11 mouse cellular contexts compared by ENCODE assay signal in genomic region chr9:35018056-35018455, GRCm38 (mm10).
DNase-seq lines count a peak whose midpoint lies in the region; ATAC-seq lines count a peak whose summit lies in the region.
"Had no signal": no experiment of that assay in that cellular context is flagged by ENCODE, and none has a peak within 500 bp of the region (broad histone marks: within the 10 kb centered on the region; RNA-seq: fewer than 3 reads in every experiment).

No protein-coding gene starts in this region.

- no peaks in the 10 kb centered on the region for H3K9me3 ChIP-seq in heart, embryonic 11.5 days (replicated peaks; ENCODE audit: control insufficient read depth, low read length)
- no peaks in the 10 kb centered on the region for H3K9me3 ChIP-seq in hindbrain, embryonic 16.5 days (ENCODE audit: control insufficient read depth, low read length)
- H3K9me3 ChIP-seq: embryonic facial prominence, embryonic 15.5 days; liver, embryonic 12.5 days had no signal

- ATAC-seq in heart, embryonic 11.5 days (replicated peaks; ENCODE audit: insufficient number of reproducible peaks, low FRiP score, low TSS enrichment): no peak
- 0 out of 2 replicates have a peak, but pooled peaks have one; percentile 11 for ATAC-seq in common myeloid progenitor, adult 5-6 weeks (replicated peaks; ENCODE audit: low read depth, poor library complexity, severe bottlenecking)
- peak; percentile 13; the same call in 1 of the 2 replicates for ATAC-seq in hindbrain, embryonic 16.5 days
- ATAC-seq: liver, embryonic 12.5 days had no signal

- H3K27ac ChIP-seq in heart, embryonic 11.5 days (ENCODE audit: low read depth, low read length): no peak overlapping the region
- no peak overlapping the region for H3K27ac ChIP-seq in hindbrain, embryonic 16.5 days (ENCODE audit: low read depth, low read length)
- H3K27ac ChIP-seq: embryonic facial prominence, embryonic 15.5 days; liver, embryonic 12.5 days had no signal

- intact Hi-C loops in left cerebral cortex, postnatal 4 days (cut with DNase I): loop anchor here (5.0 to 10.0 kb wide), 3 partner anchors 253 to 1756 kb away; partner anchors contain the start of gene Kirrel3
- intact Hi-C loops in left cerebral cortex, postnatal 36 days (cut with DNase I): loop anchor here (5.0 to 10.0 kb wide), 2 partner anchors 263 to 521 kb away; no protein-coding TSS in a partner anchor

- H3K4me3 ChIP-seq in heart, embryonic 11.5 days (ENCODE audit: low read depth, low read length): no peak overlapping the region; the same call in 1 of the 2 replicates
- H3K4me3 ChIP-seq in hindbrain, embryonic 16.5 days (ENCODE audit: low read length): no peak overlapping the region
- H3K4me3 ChIP-seq: embryonic facial prominence, embryonic 15.5 days; liver, embryonic 12.5 days had no signal

- no peak for DNase-seq in heart, adult 9 months (ENCODE audit: low spot score in 2 of 2)
- peak; percentile 26 for DNase-seq in left cerebral cortex, postnatal 4 days
- no peak for DNase-seq in left cerebral cortex, postnatal 36 days (ENCODE audit: low spot score in 2 of 2)
- DNase-seq in right cerebral cortex, postnatal 4 days: no peak
- DNase-seq in adrenal gland, postnatal 4 days (ENCODE audit: low spot score in 2 of 2): no peak
- DNase-seq: thymus, postnatal 25 days had no signal

- peaks cover 17% of the 10 kb centered on the region for H3K27me3 ChIP-seq in heart, embryonic 11.5 days (ENCODE audit: control insufficient read depth, insufficient read depth, low read length)
- H3K27me3 ChIP-seq in hindbrain, embryonic 16.5 days (replicated peaks; ENCODE audit: control insufficient read depth, insufficient read depth, low read length): no peaks in the 10 kb centered on the region
- H3K27me3 ChIP-seq: embryonic facial prominence, embryonic 15.5 days had no signal

- peak overlapping the region; percentile 48 for H3K4me2 ChIP-seq in heart, embryonic 11.5 days
- peak overlapping the region; percentile 41; the same call in 1 of the 2 replicates for H3K4me2 ChIP-seq in hindbrain, embryonic 16.5 days (ENCODE audit: low read length)
- H3K4me2 ChIP-seq: liver, embryonic 12.5 days had no signal

- 16% methylated on average over 5 of the region's 5 CpGs for WGBS in heart, embryonic 11.5 days (ENCODE audit: insufficient replicate concordance)
- WGBS in hindbrain, embryonic 16.5 days: 39% methylated on average over 5 of the region's 5 CpGs

- peaks cover 12% of the 10 kb centered on the region for H3K4me1 ChIP-seq in heart, embryonic 11.5 days (ENCODE audit: control insufficient read depth, insufficient read depth, low read length)
- H3K4me1 ChIP-seq in hindbrain, embryonic 16.5 days (ENCODE audit: control insufficient read depth, insufficient read depth, low read depth, low read length): peaks cover 23% of the 10 kb centered on the region
- H3K4me1 ChIP-seq: liver, embryonic 12.5 days had no signal

- H3K9ac ChIP-seq in heart, embryonic 11.5 days (ENCODE audit: low read depth, low read length): no peak overlapping the region
- H3K9ac ChIP-seq in hindbrain, embryonic 16.5 days (ENCODE audit: low read depth, low read length): no peak overlapping the region
- H3K9ac ChIP-seq: embryonic facial prominence, embryonic 15.5 days; liver, embryonic 12.5 days had no signal

- H3K36me3 ChIP-seq in heart, embryonic 11.5 days (ENCODE audit: control insufficient read depth, insufficient read depth, low read length): no peaks in the 10 kb centered on the region
- no peaks in the 10 kb centered on the region for H3K36me3 ChIP-seq in hindbrain, embryonic 16.5 days (ENCODE audit: control insufficient read depth, insufficient read depth, low read length)
- H3K36me3 ChIP-seq: embryonic facial prominence, embryonic 15.5 days; liver, embryonic 12.5 days had no signal
